Mouse (Mus musculus): ENCODE results near the gene Dnah7a. TPM values are rescaled to one million over a fixed set of nuclear protein-coding genes. Genes with fewer than 3 reads are reported as not detected.
"Not testable (repeated sequence)": the region's sequence is repeated elsewhere in the genome, so short reads cannot be mapped to it uniquely, and the experiment has no call there.

Gene Dnah7a
- total RNA-seq, 2 experiments from 2014 or later, result 3.1 to 3.7 TPM

GRCm38 (mm10) chr1:53709602-53710001, 3.0 kb upstream of the Dnah7a start:
- not testable (repeated sequence) for DNase-seq (ENCODE audit: extremely low spot score in 1 of 2, low spot score in 1 of 2)

DNA sequence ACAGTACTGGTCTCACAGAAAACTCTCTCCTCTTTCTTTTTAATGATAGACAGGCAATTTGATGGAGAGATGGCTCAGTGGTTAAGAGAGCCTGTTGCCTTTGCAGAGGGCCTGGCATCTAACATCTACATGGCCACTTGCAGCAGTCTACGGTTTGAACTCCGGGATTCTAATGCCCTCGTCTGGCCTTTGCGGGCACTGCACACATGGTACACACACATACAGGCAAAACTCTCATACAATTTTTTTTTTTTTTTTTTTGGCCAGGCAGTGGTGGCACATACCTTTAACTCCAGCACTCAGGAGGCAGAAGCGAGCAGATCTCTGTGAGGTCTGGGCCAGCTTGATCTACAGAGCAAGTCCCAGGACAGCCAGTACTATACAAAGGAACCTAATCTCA, 2.4 kb downstream of the Dnah7a start:
- no peak for DNase-seq (ENCODE audit: extremely low spot score in 1 of 2, low spot score in 1 of 2)

GRCm38 (mm10) chr1:53664268-53664667, 42.3 kb downstream of the Dnah7a start:
- not testable (repeated sequence) for DNase-seq (ENCODE audit: extremely low spot score in 1 of 2, low spot score in 1 of 2)

- DNase-seq (ENCODE audit: extremely low spot score in 1 of 2, low spot score in 1 of 2), result no peak
These were observed 66.5 kb downstream of the Dnah7a start for GRCm38 (mm10) chr1:53639865-53640794.

GRCm38 (mm10) chr1:53635641-53636040, 70.9 kb downstream of the Dnah7a start:
- DNase-seq (ENCODE audit: extremely low spot score in 1 of 2, low spot score in 1 of 2), result not testable (repeated sequence)

- DNase-seq (ENCODE audit: extremely low spot score in 1 of 2, low spot score in 1 of 2), result not testable (repeated sequence)
These were observed 74.5 kb downstream of the Dnah7a start for GRCm38 (mm10) chr1:53632040-53632439.

DNA sequence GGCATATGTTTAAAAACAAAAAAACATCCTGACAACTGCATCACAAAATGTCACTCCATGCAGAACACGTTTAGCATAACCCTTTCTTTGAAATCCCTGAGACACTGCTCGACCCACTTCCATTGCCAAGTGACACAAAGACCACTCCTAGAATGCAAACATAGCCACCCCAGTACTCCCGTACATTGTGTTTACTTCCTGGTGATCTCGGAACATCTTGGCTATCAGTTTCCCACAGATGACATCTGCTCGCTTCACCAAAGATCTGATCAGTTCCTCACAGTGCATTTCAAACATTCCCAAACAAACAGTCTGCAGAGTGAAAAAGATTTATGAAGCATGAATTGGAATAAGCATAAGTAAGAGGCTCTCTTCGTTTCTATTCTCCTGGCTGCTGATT, 76.6 kb downstream of the Dnah7a start:
- peak in 1 of 2 experiments; percentile 3 for DNase-seq (ENCODE audit: extremely low spot score in 1 of 2, low spot score in 1 of 2)

DNA sequence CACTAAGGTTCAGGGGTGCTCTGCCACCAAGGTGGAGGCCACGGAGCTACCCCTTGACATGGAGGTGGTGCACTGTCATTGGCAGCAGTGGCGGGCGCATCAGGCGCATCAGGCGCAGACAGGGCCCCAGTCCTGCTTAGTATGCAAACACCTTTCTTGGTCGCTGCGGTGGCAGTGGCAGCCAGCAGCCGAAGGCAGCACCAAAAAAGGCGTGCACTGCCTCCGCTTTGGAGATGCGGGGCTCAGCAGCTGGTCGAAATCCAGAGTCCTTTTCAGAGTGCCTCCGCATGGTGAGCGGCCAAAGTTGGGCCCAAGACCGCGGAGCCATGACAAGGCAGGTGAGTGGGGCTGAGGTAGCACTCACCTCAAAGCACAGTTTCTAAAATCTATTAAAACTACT, 93.1 kb downstream of the Dnah7a start:
- no peak for DNase-seq (ENCODE audit: extremely low spot score in 1 of 2, low spot score in 1 of 2)

DNA sequence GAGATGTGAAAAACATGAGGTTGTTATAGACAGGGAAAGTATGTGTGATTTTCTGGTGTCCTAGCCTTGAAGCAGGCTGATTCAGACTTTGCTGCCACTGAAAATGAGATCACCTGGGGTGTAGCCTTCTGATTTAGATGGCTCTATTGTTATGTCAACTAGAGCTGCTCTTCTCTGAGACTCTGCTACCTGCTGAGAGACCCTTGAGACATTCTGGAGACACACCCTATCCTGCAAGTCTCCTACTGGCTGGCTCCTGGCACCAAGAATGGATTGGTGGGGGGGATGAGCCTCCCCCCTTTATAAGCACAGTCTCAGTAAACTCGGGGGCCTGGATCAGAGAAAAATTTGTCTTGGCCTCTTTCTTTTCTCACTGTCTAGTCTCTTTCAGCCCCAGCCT, 125.3 kb downstream of the Dnah7a start:
- not testable (repeated sequence) for DNase-seq (ENCODE audit: extremely low spot score in 1 of 2, low spot score in 1 of 2)

DNA sequence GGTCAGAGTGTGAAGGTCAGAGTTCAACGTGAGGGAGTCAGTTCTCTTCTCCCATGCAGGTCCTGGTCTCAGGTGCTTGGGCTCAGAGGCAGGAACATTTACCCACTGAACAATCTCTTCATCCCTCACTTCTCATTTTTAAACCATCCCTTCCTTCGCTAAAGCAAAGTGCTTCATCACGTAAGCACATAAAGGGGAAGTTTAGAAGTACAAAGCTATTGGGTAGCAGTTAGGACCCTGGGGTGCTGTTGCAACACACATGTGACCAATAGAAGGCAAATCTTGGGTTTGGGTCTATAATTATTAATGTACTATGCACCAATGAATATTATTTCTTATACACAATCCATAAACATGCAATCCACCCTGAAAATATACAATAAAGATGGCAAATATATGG, 148.7 kb downstream of the Dnah7a start:
- DNase-seq (ENCODE audit: extremely low spot score in 1 of 2, low spot score in 1 of 2), result not testable (repeated sequence)

DNA sequence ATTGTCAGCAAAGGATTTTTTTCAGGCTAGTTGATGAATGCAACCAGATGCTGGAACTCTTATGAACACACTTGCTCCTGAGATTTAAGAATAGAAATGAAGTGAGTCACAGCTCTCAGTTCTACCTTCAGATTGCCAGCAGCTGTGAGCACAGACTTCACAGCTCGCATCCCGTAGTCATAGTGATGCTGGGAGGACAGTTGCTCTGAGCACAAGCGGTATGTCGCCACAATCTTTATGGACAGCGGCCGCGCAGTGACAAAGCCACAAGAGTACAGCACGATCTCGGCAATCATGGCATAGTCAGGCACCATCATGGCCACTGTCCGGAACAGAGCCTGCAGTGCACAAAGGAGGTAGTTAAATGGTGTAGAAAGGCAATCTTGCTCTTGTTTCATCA, 159.6 kb downstream of the Dnah7a start:
- DNase-seq (ENCODE audit: extremely low spot score in 1 of 2, low spot score in 1 of 2), result peak in 1 of 2 experiments; percentile 4

DNA sequence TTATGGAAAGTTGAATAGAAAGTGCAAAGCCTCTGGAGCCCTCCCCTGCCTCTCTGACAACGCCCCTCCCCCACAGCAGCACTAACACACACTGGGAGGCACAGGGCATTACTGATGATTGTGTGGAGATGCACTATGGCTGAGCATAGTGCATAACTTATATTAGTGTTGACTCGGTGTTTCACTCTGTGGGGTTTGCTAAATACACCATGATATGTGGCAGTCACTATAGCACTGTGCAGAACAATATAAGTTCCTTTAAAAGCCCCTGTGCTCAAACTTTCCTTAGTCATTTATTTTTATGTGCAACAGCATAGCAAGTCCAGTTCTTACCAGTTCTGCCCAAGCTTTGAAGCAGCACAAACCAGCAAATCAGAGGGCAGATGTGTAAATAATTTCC, 168.2 kb downstream of the Dnah7a start:
- not testable (repeated sequence) for DNase-seq (ENCODE audit: extremely low spot score in 1 of 2, low spot score in 1 of 2)

GRCm38 (mm10) chr1:53534826-53535225, 171.8 kb downstream of the Dnah7a start:
- DNase-seq (ENCODE audit: extremely low spot score in 1 of 2, low spot score in 1 of 2), result not testable (repeated sequence)

GRCm38 (mm10) chr1:53526021-53526420, 180.6 kb downstream of the Dnah7a start:
- DNase-seq (ENCODE audit: extremely low spot score in 1 of 2, low spot score in 1 of 2), result not testable (repeated sequence)

GRCm38 (mm10) chr1:53473699-53474098, 232.9 kb downstream of the Dnah7a start:
- no peak for DNase-seq (ENCODE audit: extremely low spot score in 1 of 2, low spot score in 1 of 2)

GRCm38 (mm10) chr1:53472084-53472483, 234.5 kb downstream of the Dnah7a start:
- not testable (repeated sequence) for DNase-seq (ENCODE audit: extremely low spot score in 1 of 2, low spot score in 1 of 2)

DNA sequence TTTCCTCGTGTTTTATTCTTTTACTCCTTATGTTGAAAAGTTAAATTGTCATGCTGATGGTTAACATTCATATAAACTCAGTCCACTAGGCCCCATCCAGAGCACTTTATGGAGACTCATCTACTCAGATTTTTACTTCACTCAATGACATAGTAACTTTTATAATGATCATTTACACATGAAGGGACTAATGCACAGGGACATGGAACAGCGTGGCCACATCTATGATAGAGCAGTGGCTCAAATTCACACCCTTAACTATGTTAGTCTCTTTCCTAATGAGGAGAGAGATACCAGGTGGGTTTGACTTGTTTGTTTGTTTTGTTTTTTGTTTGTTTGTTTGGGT, 239.3 kb downstream of the Dnah7a start:
- no peak for DNase-seq (ENCODE audit: extremely low spot score in 1 of 2, low spot score in 1 of 2)

- not testable (repeated sequence) for DNase-seq (ENCODE audit: extremely low spot score in 1 of 2, low spot score in 1 of 2)
These were observed 239.9 kb downstream of the Dnah7a start for GRCm38 (mm10) chr1:53466524-53467324.

DNA sequence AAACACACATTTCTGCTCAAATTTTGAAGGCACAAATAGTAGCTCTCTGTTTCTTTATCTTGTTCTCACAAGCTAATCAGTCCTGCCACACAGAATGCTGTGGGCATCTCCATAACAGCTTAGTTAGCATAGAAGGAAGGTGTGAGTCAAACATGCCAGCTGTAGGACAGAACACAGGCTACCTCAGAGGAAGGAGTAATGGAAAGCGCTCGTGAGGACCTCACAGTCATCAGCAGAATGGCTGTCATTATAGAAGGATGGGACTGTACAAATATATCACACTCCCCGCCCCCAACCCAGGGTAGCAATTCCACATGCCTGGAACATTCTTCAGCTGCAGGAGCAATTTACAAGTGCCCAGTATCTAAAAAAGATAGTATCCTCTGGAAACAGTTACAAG, 267.4 kb downstream of the Dnah7a start:
- DNase-seq (ENCODE audit: extremely low spot score in 1 of 2, low spot score in 1 of 2), result not testable (repeated sequence)

GRCm38 (mm10) chr1:53432433-53432832, 274.2 kb downstream of the Dnah7a start:
- DNase-seq (ENCODE audit: extremely low spot score in 1 of 2, low spot score in 1 of 2), result not testable (repeated sequence)

- DNase-seq (ENCODE audit: extremely low spot score in 1 of 2, low spot score in 1 of 2), result no peak
These were observed 300.7 kb downstream of the Dnah7a start for GRCm38 (mm10) chr1:53405803-53406325.

Measured in layer of hippocampus, postnatal 25 days (tissue).